Mouse (Mus musculus) CH12.LX (cell line): ENCODE measurements around the gene Gpr84.

Experiments used
- CTCF ChIP-seq, 2 experiments: IDR thresholded peaks in 1 of 2; conservative IDR thresholded peaks in 1 of 2; 2 replicates each; pipeline ENCODE4 v1.5.1; 2011 to 2012; ENCODE audit warnings: low read depth in 2 of 2, low read length in 2 of 2, improper control_type of control experiment in 1 of 2, inconsistent platforms in 1 of 2, mild to moderate bottlenecking in 1 of 2, moderate library complexity in 1 of 2
- EP300 ChIP-seq: IDR thresholded peaks from 2 replicates; pipeline ENCODE4 v1.6.1; 2011; ENCODE audit warnings: low read length, improper control_type of control experiment
- HCFC1 ChIP-seq: IDR thresholded peaks from 2 replicates; pipeline ENCODE4 v1.6.1; 2012; ENCODE audit warnings: low read depth, mild to moderate bottlenecking, inconsistent platforms, low read length, improper control_type of control experiment
- MYC ChIP-seq: IDR thresholded peaks from 2 replicates; pipeline ENCODE4 v1.6.1; 2011; ENCODE audit warnings: low read depth, mild to moderate bottlenecking, improper control_type of control experiment, low read length
- POLR2A ChIP-seq: IDR thresholded peaks from 2 replicates; pipeline ENCODE4 v1.6.1; 2011; ENCODE audit warnings: low read depth, mild to moderate bottlenecking, improper control_type of control experiment, low read length
- TCF12 ChIP-seq: IDR thresholded peaks from 2 replicates; pipeline ENCODE4 v1.6.1; 2014; ENCODE audit warnings: low read depth, mild to moderate bottlenecking, inconsistent platforms, low read length, improper control_type of control experiment

DNA sequence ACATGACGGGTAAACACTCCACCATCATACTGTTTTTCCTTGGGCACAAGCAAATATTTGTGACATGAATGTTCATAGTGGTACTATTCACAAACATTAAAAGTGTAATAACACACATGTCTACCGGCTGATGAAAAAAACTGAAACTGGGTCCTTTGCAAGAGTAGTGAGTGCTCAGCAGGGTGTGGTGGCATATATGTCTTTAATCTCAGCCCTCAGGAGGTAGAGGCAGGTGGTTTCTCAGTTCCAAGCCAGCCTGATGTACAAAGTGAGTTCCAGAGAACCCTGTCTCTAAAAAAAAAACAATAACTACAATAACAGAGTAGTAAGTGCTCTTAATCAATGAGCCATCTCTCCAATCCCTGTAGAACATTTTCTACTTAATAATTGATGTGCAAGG, 45.6 kb downstream of the Gpr84 start:
- TF ChIP-seq CTCF (conservative IDR thresholded peaks at IDR 0.05 in 1 of 2, IDR thresholded peaks at IDR 0.05 in 1 of 2; ENCODE audit: low read depth in 2 of 2, low read length in 2 of 2) (no peak), TCF12 (no peak), EP300 (no peak), MYC (no peak), HCFC1 (no peak), POLR2A (no peak)
